24 mouse cellular contexts compared by ENCODE assay signal in the genomic region with DNA sequence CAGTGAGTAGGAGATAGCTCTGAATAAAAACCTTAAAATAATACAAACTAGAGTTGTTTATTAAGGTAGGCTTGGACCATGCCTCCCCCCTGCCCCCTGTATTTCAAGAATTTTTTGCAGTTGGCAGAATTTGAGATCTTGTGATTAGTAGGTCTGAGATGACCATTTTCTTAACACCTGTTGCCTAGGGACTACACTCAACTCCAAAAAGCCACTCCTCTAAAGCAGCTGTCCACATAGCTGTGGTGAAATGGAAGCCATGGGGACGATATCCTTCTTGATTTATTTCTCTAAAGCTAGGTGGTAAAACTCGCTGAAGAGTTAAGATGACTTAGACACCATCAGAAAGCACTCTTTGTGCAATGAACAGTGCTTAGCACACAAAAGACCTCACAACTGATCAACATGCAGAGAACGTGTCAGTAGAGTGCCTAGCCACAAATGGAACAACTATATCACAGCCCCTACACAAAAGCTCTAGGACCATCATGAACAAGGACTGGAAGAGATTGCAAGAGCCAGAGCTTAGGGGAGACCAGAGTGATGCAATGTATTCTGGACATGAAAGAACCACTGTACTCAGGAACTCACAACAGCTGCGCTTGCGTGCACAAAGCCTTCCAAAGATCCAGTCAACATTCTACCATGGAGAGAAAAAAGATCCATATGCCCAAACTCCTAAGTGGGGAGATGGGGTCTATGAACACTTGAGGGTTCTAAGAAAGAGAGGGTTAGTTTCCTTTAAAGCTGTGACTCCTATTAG.
DNase-seq lines count a peak whose midpoint lies in the region; TF ChIP-seq lines count a peak whose summit lies in the region.
"Had no signal": no experiment of that assay in that cellular context is flagged by ENCODE, and none has a peak within 500 bp of the region (broad histone marks: within the 10 kb centered on the region; RNA-seq: fewer than 3 reads in every experiment).

No protein-coding gene starts in this region.

- peak overlapping the region; percentile 60 for H3K4me2 ChIP-seq in myocyte (ENCODE audit: low read depth)
- H3K4me2 ChIP-seq: embryonic facial prominence, embryonic 13.5 days; embryonic facial prominence, embryonic 15.5 days; forebrain, embryonic 12.5 days had no signal

- H3K4me1 ChIP-seq in bone marrow macrophage, adult 2 months (ENCODE audit: control insufficient read depth, insufficient read depth, low read length): peaks cover 40% of the 10 kb centered on the region
- H3K4me1 ChIP-seq: embryonic facial prominence, embryonic 15.5 days had no signal

- H3K27me3 ChIP-seq in myocyte (ENCODE audit: control insufficient read depth, insufficient read depth, insufficient read length): no peaks in the 10 kb centered on the region
- H3K27me3 ChIP-seq: CH12.LX; embryonic facial prominence, embryonic 13.5 days; embryonic facial prominence, embryonic 15.5 days; forebrain, embryonic 12.5 days; Patski had no signal

- H3K36me3 ChIP-seq in myocyte (ENCODE audit: control insufficient read depth, insufficient read depth): no peaks in the 10 kb centered on the region
- H3K36me3 ChIP-seq: embryonic facial prominence, embryonic 13.5 days; embryonic facial prominence, embryonic 15.5 days; forebrain, embryonic 10.5 days; forebrain, embryonic 12.5 days; G1E had no signal

- no peak for TF ChIP-seq CTCF in left cerebral cortex, adult 2 months (IDR thresholded peaks at IDR 0.05)
- TF ChIP-seq CTCF in bone marrow macrophage, adult 2 months (IDR thresholded peaks at IDR 0.05; ENCODE audit: low read depth, low read length): no peak

- H3ac ChIP-seq in myocyte (ENCODE audit: control insufficient read depth, insufficient read length): no peak overlapping the region

- H3K27ac ChIP-seq in left cerebral cortex, adult 2 months: peak overlapping the region; percentile 85; the same call in 1 of the 2 replicates
- H3K27ac ChIP-seq in bone marrow macrophage, adult 2 months (ENCODE audit: insufficient read depth, low read depth, low read length): peak overlapping the region; percentile 5; the same call in 1 of the 2 replicates
- H3K27ac ChIP-seq: embryonic facial prominence, embryonic 13.5 days; embryonic facial prominence, embryonic 15.5 days; forebrain, embryonic 10.5 days; forebrain, embryonic 12.5 days had no signal

- no peak overlapping the region for H3K4me3 ChIP-seq in left cerebral cortex, adult 2 months
- H3K4me3 ChIP-seq in bone marrow macrophage, adult 2 months (ENCODE audit: insufficient read depth, low read length): no peak overlapping the region
- no peak overlapping the region for H3K4me3 ChIP-seq in myocyte
- H3K4me3 ChIP-seq: embryonic facial prominence, embryonic 13.5 days; embryonic facial prominence, embryonic 15.5 days; erythroblast, embryonic 14.5 days; forebrain, embryonic 10.5 days; forebrain, embryonic 12.5 days had no signal

- no peak for DNase-seq in left cerebral cortex, adult 2 months (ENCODE audit: extremely low spot score in 1 of 2, low spot score in 2 of 2)
- DNase-seq in left cerebral cortex, postnatal 4 days: no peak
- DNase-seq in heart, adult 11 months: no peak
- DNase-seq in heart, postnatal 14 days: no peak
- DNase-seq: adrenal gland, adult 8-10 months; adrenal gland, postnatal 14 days; adrenal gland, postnatal 36 days; cerebellum, adult 11 months; cerebellum, adult 18-20 months; cerebellum, adult 8-10 months; cerebellum, adult 9-11 months; cerebellum, postnatal 14 days; cerebellum, postnatal 36 days; embryo, embryonic 11 days had no signal

- H3K79me2 ChIP-seq in myocyte (ENCODE audit: control insufficient read depth, insufficient read depth): no peaks in the 10 kb centered on the region

- no peak for TF ChIP-seq POLR2A in bone marrow macrophage, adult 2 months (IDR thresholded peaks at IDR 0.05; ENCODE audit: borderline replicate concordance, low read depth, low read length)
- no peak for TF ChIP-seq POLR2A in myocyte (IDR thresholded peaks at IDR 0.05; ENCODE audit: insufficient read length, low read depth)

- intact Hi-C loops in left cerebral cortex, adult 2 months (cut with DNase I): loop anchor here (5.0 kb wide), 3 partner anchors 95 to 340 kb away; no protein-coding TSS in a partner anchor
- intact Hi-C loops in left cerebral cortex, postnatal 4 days (cut with DNase I): no loop called here
- intact Hi-C loops in heart, postnatal 14 days (cut with DNase I): no loop called here

TF ChIP-seq in myocyte, 11 proteins besides CTCF, POLR2A, EP300 and RAD21:
- TF ChIP-seq POLR2AphosphoS2 (IDR thresholded peaks at IDR 0.05; ENCODE audit: insufficient read length, low read depth): no peak
- TF ChIP-seq TCF12 (IDR thresholded peaks at IDR 0.05; ENCODE audit: insufficient read depth, poor library complexity, severe bottlenecking): peak; percentile 80
- TF ChIP-seq SRF (IDR thresholded peaks at IDR 0.05; ENCODE audit: control insufficient read depth, insufficient read length, low read depth): no peak
- no peak for TF ChIP-seq USF1 (IDR thresholded peaks at IDR 0.05; ENCODE audit: low read depth)
- TF ChIP-seq MYOD1 (IDR thresholded peaks at IDR 0.05; ENCODE audit: control insufficient read depth in 1 of 3, insufficient read length in 2 of 3, low read depth in 2 of 3): peak; percentile 62 to 80 (median 79)
- no peak for TF ChIP-seq E2F4 (IDR thresholded peaks at IDR 0.05; ENCODE audit: insufficient read depth)
- TF ChIP-seq CEBPB (IDR thresholded peaks at IDR 0.05; ENCODE audit: insufficient read depth, poor library complexity, severe bottlenecking): peak; percentile 88
- no peak for TF ChIP-seq MAX (IDR thresholded peaks at IDR 0.05; ENCODE audit: low read depth)
- TF ChIP-seq MYOG (IDR thresholded peaks at IDR 0.05; ENCODE audit: control insufficient read depth in 1 of 3, insufficient read depth in 1 of 3, insufficient read length in 2 of 3, low read depth in 2 of 3): peak in 2 of 3 experiments; percentile 67 to 89
- peak; percentile 27 for TF ChIP-seq TCF3 (IDR thresholded peaks at IDR 0.05; ENCODE audit: insufficient read length, low read depth)
- TF ChIP-seq REST (IDR thresholded peaks at IDR 0.05; ENCODE audit: insufficient read depth, insufficient read length): no peak
